Mouse (Mus musculus) stomach, embryonic 15.5 days (tissue): ENCODE data around the gene Cst7. TPM values are rescaled to one million over a fixed set of nuclear protein-coding genes. Genes with fewer than 3 reads are reported as not detected.

Experiments used
- polyA plus RNA-seq: library from polyadenylated mRNA; unstranded; fragments of >200 nt; fragmentation: Nextera tagmentation; extraction: Ambion mirVana; gene quantifications from 2 replicates; pipeline ENCODE4 v1.2.1, GENCODE M21; 2015

Gene Cst7
- polyA plus RNA-seq, 1 experiment from 2014 or later = 1.2 TPM

Other genes with a start within 250 kb of the Cst7 start
- 3.1 and 4.8 TPM in 2 replicates for gene Gm10130, start 246.7 kb upstream of the Cst7 start, polyA plus RNA-seq
- gene 3300002I08Rik, start 207.7 kb upstream of the Cst7 start, polyA plus RNA-seq = 6.5 and 7.0 TPM in 2 replicates
- 7.4 and 8.1 TPM in 2 replicates for gene Zfp442, start 118.9 kb upstream of the Cst7 start, polyA plus RNA-seq
- 0.08 TPM in 1 of 2 replicates, not detected in the other for gene Zfp345, start 85.3 kb upstream of the Cst7 start, polyA plus RNA-seq
- 40.1 and 40.5 TPM in 2 replicates for gene Apmap, start 38.2 kb downstream of the Cst7 start, polyA plus RNA-seq
- 27.8 and 30.9 TPM in 2 replicates for gene Acss1, start 98.1 kb downstream of the Cst7 start, polyA plus RNA-seq
- not detected in 2 replicates for gene Vsx1, start 118.9 kb downstream of the Cst7 start, polyA plus RNA-seq
- gene Entpd6, start 178.6 kb downstream of the Cst7 start, polyA plus RNA-seq = 27.3 and 31.1 TPM in 2 replicates
- gene Pygb, start 216.3 kb downstream of the Cst7 start, polyA plus RNA-seq = 97.5 and 99.4 TPM in 2 replicates